Mouse (Mus musculus) heart, embryonic 13.5 days (tissue): ENCODE results near the gene Ptpro. TPM values are rescaled to one million over a fixed set of nuclear protein-coding genes. Genes with fewer than 3 reads are reported as not detected.

Experiments
- ATAC-seq: fragments of 200-750 bp; cut with Nextera tagmentation; 2 replicates; pipeline ENCODE4 v1.8.0; 2017; ENCODE audit warnings: moderate TSS enrichment; ENCODE audit not compliant: insufficient number of reproducible peaks, low FRiP score, low TSS enrichment; ENCODE audit errors: extremely low read depth
- H3K27ac ChIP-seq: fragments of 300-500 bp; sonication (generic); replicated peaks from 2 replicates; pipeline ENCODE4 v1.5.1; 2015; ENCODE audit warnings: moderate library complexity, mild to moderate bottlenecking, inconsistent platforms
- H3K27me3 ChIP-seq: fragments of 300-500 bp; sonication (generic); replicated peaks from 2 replicates; pipeline ENCODE4 v1.6.1; 2015; ENCODE audit warnings: mild to moderate bottlenecking, inconsistent platforms
- H3K36me3 ChIP-seq: fragments of 300-500 bp; sonication (generic); 2 replicates; pipeline ENCODE4 v1.6.1; 2015; ENCODE audit warnings: mild to moderate bottlenecking, inconsistent platforms
- H3K4me1 ChIP-seq: fragments of 300-500 bp; sonication (generic); 2 replicates; pipeline ENCODE4 v1.6.1; 2015; ENCODE audit warnings: inconsistent platforms
- H3K4me2 ChIP-seq: fragments of 300-500 bp; sonication (generic); 2 replicates; pipeline ENCODE4 v1.6.1; 2015; ENCODE audit warnings: inconsistent platforms, mild to moderate bottlenecking, moderate library complexity
- H3K4me3 ChIP-seq: fragments of 300-500 bp; sonication (generic); 2 replicates; pipeline ENCODE4 v1.5.1; 2015; ENCODE audit warnings: moderate library complexity, mild to moderate bottlenecking, inconsistent platforms
- H3K9ac ChIP-seq: fragments of 300-500 bp; sonication (generic); 2 replicates; pipeline ENCODE4 v1.6.1; 2015; ENCODE audit warnings: inconsistent platforms, mild to moderate bottlenecking, moderate library complexity
- H3K9me3 ChIP-seq: fragments of 300-500 bp; sonication (generic); 2 replicates; pipeline ENCODE4 v1.6.1; 2016; ENCODE audit warnings: inconsistent platforms
- WGBS: fragments of 180-500 bp; shearing (Covaris S2); methylation state at CpG from one replicate; pipeline ENCODE4 v1.1.7; 2015; ENCODE audit warnings: mixed read lengths; 5-methylcytosine and 5-hydroxymethylcytosine counted together
- polyA plus RNA-seq: library from polyadenylated mRNA; unstranded; fragments of >200 nt; fragmentation: Nextera tagmentation; extraction: Ambion mirVana; gene quantifications from 2 replicates; pipeline ENCODE4 v1.2.1, GENCODE M21; 2015

Gene Ptpro
- polyA plus RNA-seq, 1 experiment from 2014 or later, result 2.8 TPM

DNA sequence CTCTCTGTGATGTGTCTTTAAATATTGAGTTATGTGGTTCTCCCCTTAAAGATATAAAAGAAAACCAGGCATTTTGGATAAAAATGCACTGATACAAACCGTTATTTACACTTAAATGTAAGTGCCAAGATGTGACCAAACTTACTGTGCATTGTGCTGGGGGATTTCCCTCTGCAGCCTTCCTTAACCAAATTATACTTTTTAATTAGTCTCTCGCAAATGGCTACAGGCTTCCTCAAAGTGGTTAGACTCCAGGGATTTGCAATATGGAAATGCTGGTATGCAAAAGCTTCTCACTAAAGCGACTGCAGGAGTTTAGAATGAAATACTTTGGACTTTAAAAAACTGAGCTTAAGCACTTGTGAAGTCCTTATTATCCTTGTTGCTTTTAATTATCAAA is 10.0 kb downstream of the Ptpro start:
- no peak overlapping the region for H3K4me2 ChIP-seq
- 54% methylated on average over 3 of the region's 3 CpGs for WGBS
- no peak overlapping the region for H3K9ac ChIP-seq
- H3K27ac ChIP-seq, result no peak overlapping the region
- ATAC-seq, result no peak
- H3K27me3 ChIP-seq, result no peaks in the 10 kb centered on the region
- no peaks in the 10 kb centered on the region for H3K4me1 ChIP-seq
- H3K36me3 ChIP-seq, result no peaks in the 10 kb centered on the region
- peaks cover 5% of the 10 kb centered on the region for H3K9me3 ChIP-seq
- H3K4me3 ChIP-seq, result no peak overlapping the region

DNA sequence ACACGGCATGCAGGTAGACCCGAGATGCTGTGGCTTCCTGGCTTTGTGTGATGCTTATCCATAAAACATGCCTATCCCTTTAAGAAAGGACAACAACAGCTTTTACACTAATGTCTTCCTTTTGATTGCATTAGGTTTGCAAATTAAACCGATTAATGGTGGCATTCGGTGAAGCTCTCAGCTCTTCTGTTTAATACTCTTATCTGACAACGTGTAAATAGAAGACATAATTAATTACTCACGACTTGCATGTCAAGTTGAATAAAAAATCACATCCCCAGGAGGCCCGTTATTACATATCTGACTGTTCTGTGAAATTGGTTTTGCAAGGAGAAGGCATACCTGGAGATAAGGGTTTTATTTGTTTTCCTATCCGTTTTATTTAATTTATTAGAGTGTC is 15.9 kb downstream of the Ptpro start:
- Histone ChIP-seq H3K4me1 (no peaks in the 10 kb centered on the region), H3K27ac (no peak overlapping the region), H3K4me3 (no peak overlapping the region), H3K36me3 (no peaks in the 10 kb centered on the region), H3K4me2 (no peak overlapping the region), H3K9ac (no peak overlapping the region), H3K9me3 (no peaks in the 10 kb centered on the region), H3K27me3 (no peaks in the 10 kb centered on the region)
- 69% methylated on average over 8 of the region's 8 CpGs for WGBS
- ATAC-seq, result no peak

DNA sequence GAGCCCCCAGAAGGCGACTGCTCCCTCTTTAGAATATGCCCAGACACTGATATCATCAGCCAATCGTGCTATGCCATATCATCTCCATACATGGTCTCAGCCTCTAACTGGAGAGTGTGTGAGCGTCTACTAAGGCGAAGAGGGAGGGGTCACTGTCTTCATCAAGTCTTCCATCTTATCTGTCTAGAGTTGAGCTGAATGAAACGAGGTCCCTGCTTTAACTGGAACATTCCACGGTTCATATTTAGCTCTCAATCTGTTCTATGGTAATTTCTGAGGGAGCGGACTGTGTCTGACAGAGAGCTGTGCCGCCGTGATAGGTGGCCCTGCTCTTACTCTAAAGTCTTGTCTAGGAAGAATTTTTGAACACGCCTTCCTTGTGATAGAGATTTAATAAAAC is 16.5 kb downstream of the Ptpro start:
- H3K4me3 ChIP-seq, result no peak overlapping the region
- no peaks in the 10 kb centered on the region for H3K4me1 ChIP-seq
- H3K36me3 ChIP-seq, result no peaks in the 10 kb centered on the region
- H3K9ac ChIP-seq, result no peak overlapping the region
- H3K4me2 ChIP-seq, result no peak overlapping the region
- 75% methylated on average over 10 of the region's 10 CpGs for WGBS
- no peak overlapping the region for H3K27ac ChIP-seq
- no peaks in the 10 kb centered on the region for H3K27me3 ChIP-seq
- ATAC-seq, result no peak
- H3K9me3 ChIP-seq, result no peaks in the 10 kb centered on the region

DNA sequence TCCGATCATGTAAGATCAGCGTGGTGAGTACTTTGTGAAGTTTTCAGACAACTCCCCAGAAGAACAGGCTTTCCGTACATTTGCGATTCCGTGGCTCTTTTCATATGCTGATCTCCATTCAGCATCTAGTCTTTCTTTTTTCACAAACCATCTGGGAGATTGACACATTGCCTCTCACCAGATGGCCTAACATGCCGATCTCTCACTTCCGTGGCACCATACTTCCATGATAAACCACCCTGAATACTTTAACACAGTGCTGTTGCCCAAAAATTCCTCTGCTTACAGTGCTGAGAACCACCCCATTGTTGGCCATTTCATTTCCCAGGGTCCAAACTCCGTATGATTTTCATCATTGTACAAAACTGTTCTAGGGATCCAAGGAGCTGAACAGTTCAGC is 20.4 kb downstream of the Ptpro start:
- Histone ChIP-seq H3K9ac (no peak overlapping the region), H3K36me3 (no peaks in the 10 kb centered on the region), H3K4me2 (no peak overlapping the region), H3K9me3 (no peaks in the 10 kb centered on the region), H3K4me1 (no peaks in the 10 kb centered on the region), H3K4me3 (no peak overlapping the region), H3K27me3 (no peaks in the 10 kb centered on the region), H3K27ac (no peak overlapping the region)
- ATAC-seq, result no peak
- WGBS, result 82% methylated on average over 8 of the region's 8 CpGs

DNA sequence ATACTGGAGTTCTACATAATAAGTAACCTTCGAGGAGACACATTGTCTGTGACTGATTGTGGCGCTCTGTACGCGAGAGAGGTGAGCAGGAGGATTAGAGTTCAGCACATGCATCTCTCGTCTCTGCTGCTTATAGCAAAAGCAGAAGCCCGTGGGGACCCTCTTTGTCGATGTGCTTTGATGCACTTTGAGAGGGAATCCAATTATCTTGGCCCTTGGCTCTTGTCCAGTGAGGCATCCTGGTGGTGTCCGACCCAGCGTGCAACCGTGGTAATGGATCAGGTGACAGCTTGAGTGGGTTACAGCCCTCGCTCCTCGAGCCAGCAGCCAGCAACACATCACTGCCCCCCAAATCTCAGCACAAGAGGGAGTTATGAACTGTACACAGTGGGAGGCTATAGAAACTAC is 25.5 kb downstream of the Ptpro start:
- Histone ChIP-seq H3K4me2 (no peak overlapping the region), H3K27me3 (no peaks in the 10 kb centered on the region), H3K36me3 (no peaks in the 10 kb centered on the region), H3K9me3 (no peaks in the 10 kb centered on the region), H3K4me3 (no peak overlapping the region), H3K4me1 (no peaks in the 10 kb centered on the region), H3K27ac (no peak overlapping the region), H3K9ac (no peak overlapping the region)
- 55% methylated on average over 12 of the region's 12 CpGs for WGBS
- no peak for ATAC-seq

DNA sequence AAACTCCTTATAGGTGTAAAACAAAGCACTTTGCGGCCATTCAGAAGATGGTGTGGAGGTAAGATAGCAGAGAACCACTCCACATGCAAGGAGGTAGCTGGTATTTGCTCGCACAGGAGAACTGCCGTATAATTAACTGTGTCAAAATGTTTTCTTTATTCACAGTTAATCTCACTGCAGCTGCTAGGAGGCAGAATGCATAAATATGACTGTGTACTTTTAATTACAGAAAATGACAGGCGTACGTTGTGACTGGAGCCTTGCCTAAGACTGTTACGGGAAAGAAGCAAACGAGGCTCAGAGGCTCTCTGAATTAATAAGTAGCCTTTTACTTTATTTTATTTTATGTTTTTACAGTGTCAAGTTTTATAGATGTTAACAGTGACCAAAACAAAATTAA is 27.5 kb downstream of the Ptpro start:
- ATAC-seq, result no peak
- Histone ChIP-seq H3K9me3 (no peaks in the 10 kb centered on the region), H3K9ac (no peak overlapping the region), H3K27ac (no peak overlapping the region), H3K4me2 (no peak overlapping the region), H3K4me1 (no peaks in the 10 kb centered on the region), H3K27me3 (no peaks in the 10 kb centered on the region), H3K4me3 (no peak overlapping the region), H3K36me3 (no peaks in the 10 kb centered on the region)
- WGBS, result 82% methylated on average over 7 of the region's 7 CpGs

DNA sequence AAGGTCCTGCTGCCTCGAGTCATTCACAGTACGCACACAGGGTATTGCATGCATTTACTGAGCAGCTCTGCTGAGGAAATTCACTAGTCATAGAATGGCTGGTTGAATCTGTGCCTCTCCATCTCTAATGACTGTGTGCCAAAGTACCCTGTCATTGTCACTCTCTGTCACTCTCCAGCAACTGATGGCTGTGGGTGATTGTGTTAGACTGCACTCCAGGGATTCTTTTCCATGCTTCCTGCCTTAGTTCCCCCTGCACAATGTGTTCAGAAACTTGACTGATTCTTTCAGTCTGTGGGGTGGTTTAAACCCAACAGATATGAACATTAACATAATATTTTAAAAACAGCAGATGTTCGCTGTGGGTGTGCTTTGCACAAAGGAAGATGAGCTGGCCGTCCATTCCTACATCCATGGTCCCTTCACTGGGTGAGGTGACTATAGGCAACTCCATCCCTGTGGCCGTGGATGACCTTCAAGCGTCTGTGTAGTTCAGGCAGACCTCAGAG is 29.5 kb downstream of the Ptpro start:
- no peaks in the 10 kb centered on the region for H3K9me3 ChIP-seq

DNA sequence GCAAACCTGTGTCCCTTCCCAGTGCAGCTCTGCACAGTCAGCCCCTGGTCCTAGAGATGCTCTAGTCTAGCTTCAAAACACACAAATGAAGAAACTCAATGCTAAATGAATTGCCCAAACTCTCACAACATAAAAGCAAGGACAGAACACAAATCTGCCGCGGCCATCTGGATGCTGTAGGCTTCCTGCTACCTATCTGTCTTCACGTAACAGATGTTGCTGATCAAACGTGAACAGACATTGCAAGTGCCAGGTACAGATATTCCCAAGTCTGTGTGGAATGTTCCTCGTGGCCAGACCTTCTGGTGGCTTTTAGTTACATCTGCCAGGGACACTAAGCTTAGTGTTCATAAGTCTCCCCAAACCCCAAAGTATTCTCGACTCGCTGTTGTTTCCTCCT is 29.9 kb downstream of the Ptpro start:
- Histone ChIP-seq H3K9ac (no peak overlapping the region), H3K4me1 (no peaks in the 10 kb centered on the region)
- 57% methylated on average over 7 of the region's 7 CpGs for WGBS

More for the DNA sequence above, 29.5 kb downstream of the Ptpro start:
- H3K36me3 ChIP-seq, result no peaks in the 10 kb centered on the region
- H3K9ac ChIP-seq, result no peak overlapping the region
- H3K4me2 ChIP-seq, result no peak overlapping the region
- no peak overlapping the region for H3K27ac ChIP-seq
- no peaks in the 10 kb centered on the region for H3K4me1 ChIP-seq
- no peak for ATAC-seq
- WGBS, result 72% methylated on average over 6 of the region's 6 CpGs
- no peak overlapping the region for H3K4me3 ChIP-seq
- H3K27me3 ChIP-seq, result no peaks in the 10 kb centered on the region

DNA sequence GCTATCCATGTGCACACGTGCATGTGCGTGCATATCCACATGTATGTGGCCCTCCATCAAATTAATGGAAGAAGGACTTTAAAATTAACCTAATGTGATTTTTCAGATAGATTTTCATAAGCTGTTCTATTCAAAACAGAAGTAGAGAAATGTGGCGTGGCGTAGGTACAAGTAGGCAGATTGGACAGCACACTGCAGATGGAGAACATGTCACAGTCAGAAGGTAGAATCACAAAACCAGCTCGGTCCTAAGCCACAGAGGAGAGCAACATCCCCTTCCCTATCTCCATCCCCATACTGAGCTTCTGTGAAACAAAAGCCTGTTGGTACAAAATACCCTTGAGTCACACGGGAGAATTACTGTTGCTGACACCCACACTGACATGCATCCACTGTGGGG is 34.3 kb downstream of the Ptpro start:
- Histone ChIP-seq H3K4me1 (no peaks in the 10 kb centered on the region), H3K9ac (no peak overlapping the region)
- 78% methylated on average over 6 of the region's 6 CpGs for WGBS

More for the DNA sequence above, 29.9 kb downstream of the Ptpro start:
- H3K9me3 ChIP-seq, result no peaks in the 10 kb centered on the region
- H3K27ac ChIP-seq, result no peak overlapping the region
- no peak for ATAC-seq
- H3K27me3 ChIP-seq, result no peaks in the 10 kb centered on the region
- H3K4me2 ChIP-seq, result no peak overlapping the region
- H3K4me3 ChIP-seq, result no peak overlapping the region
- H3K36me3 ChIP-seq, result no peaks in the 10 kb centered on the region

DNA sequence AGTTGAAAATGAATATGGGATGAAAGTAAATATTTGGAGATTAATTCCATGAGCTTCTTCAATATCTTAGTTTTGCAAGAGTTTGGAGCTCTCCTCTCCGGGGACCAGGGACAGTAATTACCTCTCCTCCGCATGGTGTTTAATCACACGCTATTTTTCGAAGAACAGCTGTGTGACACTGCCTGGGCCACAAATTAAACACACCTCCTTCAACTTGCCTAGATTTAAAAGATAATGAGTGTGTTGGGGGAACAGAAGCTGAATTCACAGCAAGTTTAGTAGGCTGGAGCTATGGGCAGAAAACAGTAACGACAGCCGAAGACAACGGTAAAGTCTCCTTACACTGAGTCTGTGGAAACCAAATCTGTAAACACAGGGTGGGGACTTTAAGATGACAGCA is 35.7 kb downstream of the Ptpro start:
- Histone ChIP-seq H3K36me3 (no peaks in the 10 kb centered on the region), H3K9me3 (no peaks in the 10 kb centered on the region), H3K4me3 (no peak overlapping the region), H3K27me3 (no peaks in the 10 kb centered on the region), H3K9ac (no peak overlapping the region), H3K4me1 (no peaks in the 10 kb centered on the region), H3K4me2 (no peak overlapping the region), H3K27ac (no peak overlapping the region)
- no peak for ATAC-seq
- WGBS, result 85% methylated on average over 7 of the region's 7 CpGs

More for the DNA sequence above, 34.3 kb downstream of the Ptpro start:
- Histone ChIP-seq H3K4me2 (no peak overlapping the region), H3K27ac (no peak overlapping the region), H3K36me3 (no peaks in the 10 kb centered on the region), H3K9me3 (no peaks in the 10 kb centered on the region), H3K4me3 (no peak overlapping the region), H3K27me3 (no peaks in the 10 kb centered on the region)
- ATAC-seq, result no peak

DNA sequence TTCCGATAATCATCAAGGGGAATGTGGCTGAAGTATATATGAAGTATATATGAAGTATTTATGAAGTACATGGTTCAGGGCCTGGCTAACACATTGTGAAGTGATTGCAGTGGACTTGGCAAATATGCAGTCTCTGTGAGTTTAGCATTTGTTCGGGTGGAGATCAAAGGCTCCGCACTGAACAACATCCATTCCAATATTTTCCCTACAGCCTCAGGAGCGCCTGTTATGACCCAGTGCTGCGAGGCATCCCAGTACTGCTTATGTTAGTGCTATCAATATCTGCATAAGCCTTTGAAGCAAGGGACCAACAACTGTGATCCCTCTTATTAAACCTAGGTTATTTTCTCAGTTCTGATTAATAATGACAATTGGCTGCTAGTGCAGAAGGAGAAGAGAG is 36.1 kb downstream of the Ptpro start:
- Histone ChIP-seq H3K27ac (no peak overlapping the region), H3K4me3 (no peak overlapping the region), H3K27me3 (no peaks in the 10 kb centered on the region), H3K36me3 (no peaks in the 10 kb centered on the region), H3K9ac (no peak overlapping the region), H3K4me2 (no peak overlapping the region), H3K9me3 (no peaks in the 10 kb centered on the region), H3K4me1 (no peaks in the 10 kb centered on the region)
- 85% methylated on average over 5 of the region's 5 CpGs for WGBS
- no peak for ATAC-seq

DNA sequence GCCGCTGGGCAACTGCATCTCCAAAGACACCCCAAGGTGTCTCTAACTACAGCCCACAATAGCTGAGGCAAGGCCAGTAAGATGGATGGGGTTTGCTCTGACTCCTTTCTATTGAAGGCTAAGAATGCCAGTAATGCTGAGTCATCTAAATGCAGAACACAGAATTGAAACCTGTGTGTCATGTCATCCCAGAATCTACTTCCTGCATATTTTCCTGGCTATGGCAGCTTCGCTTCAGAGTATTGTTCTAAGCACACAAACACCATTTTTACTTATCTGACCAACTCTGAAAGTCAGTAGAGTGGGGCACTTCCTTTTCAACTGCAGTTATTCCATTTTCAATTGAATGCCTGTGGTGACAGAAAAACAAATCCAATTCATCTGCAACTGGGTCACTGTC is 40.3 kb downstream of the Ptpro start:
- no peaks in the 10 kb centered on the region for H3K9me3 ChIP-seq
- no peaks in the 10 kb centered on the region for H3K36me3 ChIP-seq
- no peaks in the 10 kb centered on the region for H3K4me1 ChIP-seq
- no peak overlapping the region for H3K4me3 ChIP-seq
- no peak overlapping the region for H3K9ac ChIP-seq
- no peaks in the 10 kb centered on the region for H3K27me3 ChIP-seq
- no peak overlapping the region for H3K27ac ChIP-seq
- no peak overlapping the region for H3K4me2 ChIP-seq
- ATAC-seq, result no peak
- 66% methylated on average over 2 of the region's 2 CpGs for WGBS
